Mouse (Mus musculus): ENCODE measurements around the gene Ap2a1.

Ap2a1 gene

GRCm38 (mm10) chr7:44952611-44953306 lies 23.5 kb upstream of the Ap2a1 start:
- peak; percentile 97 for DNase-seq (ENCODE audit: inconsistent ontology term)

GRCm38 (mm10) chr7:44951960-44952359 lies 22.7 kb upstream of the Ap2a1 start:
- DNase-seq (ENCODE audit: inconsistent ontology term) = peak; percentile 86

DNA sequence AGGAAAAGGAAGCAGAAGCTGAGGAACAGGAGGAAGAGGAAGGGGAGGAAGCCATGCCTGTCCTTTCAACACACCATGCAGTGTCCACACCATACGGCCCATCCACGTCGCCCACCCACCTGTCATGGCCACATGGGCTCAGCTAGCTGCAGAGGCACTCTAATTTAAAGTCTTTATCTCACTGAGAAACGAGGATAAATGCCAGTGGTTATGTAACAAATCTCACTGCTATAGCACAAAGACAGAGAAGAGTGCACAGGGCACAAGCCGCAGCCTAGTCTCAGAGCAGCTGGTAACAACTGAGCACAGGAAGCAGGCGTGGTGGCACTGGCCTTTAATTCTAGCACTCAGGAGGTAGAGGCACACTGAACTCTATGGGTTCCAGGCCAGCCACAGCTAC lies 20.6 kb upstream of the Ap2a1 start:
- no peak for DNase-seq (ENCODE audit: inconsistent ontology term)

DNA sequence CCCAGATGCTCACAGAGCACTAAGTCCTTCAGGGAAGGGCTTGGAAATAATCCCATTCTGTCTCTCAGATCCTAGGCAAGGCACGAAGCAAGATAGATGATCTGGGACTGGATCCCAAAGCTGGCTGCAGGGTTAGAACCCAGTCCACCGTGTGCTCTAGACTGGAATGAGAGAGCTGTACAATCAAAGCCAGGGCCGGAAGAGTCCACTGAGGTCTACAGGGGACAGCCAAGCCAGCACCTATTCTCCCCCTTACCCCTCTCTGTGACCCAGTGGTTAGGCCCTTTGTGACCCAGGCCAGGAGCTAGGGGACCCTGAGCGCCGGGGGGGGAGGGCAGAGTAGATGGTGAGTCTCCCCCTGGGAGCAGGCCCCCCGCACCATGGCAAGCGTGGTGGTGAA lies 13.6 kb upstream of the Ap2a1 start, which contains the start of gene Tsks:
TSS of gene Tsks (plus strand) at position 301 of the 400 bp plus-strand sequence.
- DNase-seq (ENCODE audit: inconsistent ontology term) = no peak

DNA sequence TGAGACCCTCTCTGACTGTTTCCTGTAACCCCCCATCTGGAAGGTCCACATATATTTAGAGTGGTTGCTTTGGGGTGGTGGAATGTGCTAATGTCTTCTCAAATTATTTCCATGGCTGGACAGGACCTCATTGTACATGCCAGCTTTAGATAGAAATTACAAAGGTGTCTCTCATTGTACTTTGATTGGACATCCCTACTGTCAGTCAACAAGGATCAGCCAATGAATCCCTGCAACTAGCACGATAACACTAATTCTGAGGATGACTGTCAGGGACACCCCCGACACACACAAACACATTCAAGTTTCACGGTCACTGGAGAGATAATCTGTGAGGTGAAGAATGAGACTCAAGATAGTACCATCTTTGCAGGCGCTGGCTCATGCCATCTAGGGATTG lies 9.4 kb upstream of the Ap2a1 start:
- DNase-seq (ENCODE audit: inconsistent ontology term) = no peak

GRCm38 (mm10) chr7:44928570-44928969 lies 726 bp downstream of the Ap2a1 start:
- no peak for DNase-seq (ENCODE audit: inconsistent ontology term)

DNA sequence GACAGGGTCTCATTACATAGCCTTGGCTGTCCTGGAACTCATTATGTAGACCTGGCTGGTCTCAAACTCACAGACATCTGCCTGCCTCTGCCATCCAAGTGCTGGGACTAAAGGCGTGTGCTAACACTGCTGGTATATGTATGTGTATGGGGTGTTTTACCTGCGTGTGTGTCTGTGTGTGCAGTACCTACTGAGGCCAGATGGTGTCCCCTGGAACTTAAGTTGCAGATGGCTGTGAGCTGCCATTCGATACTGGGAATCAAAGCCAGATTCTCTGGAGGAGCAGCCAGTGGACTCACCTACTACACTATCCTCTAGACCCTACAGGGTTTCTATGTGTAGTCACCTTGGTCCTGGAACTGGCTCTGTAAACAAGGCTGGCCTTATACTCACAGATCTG lies 3.8 kb downstream of the Ap2a1 start:
- DNase-seq (ENCODE audit: inconsistent ontology term) = no peak

- no peak for DNase-seq (ENCODE audit: inconsistent ontology term)
Measured at GRCm38 (mm10) chr7:44922530-44922929, 6.8 kb downstream of the Ap2a1 start.

DNA sequence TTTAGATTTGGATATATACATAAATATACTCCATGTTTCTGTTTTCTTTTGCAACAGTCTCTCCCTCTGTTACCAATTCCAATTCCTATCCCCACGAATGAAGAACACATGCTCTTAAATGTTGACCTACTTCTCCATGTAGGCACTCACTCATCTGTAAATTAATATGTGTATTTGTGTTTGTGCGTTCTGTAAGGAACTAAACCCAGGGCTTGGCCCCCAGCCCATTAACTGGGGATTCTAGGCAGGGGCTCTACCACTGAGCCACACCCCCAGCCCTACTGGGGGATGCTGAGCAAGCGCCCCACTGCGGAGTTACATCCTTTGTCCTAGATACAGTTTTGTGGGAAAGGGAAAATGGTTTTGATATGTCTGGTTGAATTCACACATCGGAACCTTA lies 10.2 kb downstream of the Ap2a1 start:
- peak; percentile 56 for DNase-seq (ENCODE audit: inconsistent ontology term)

GRCm38 (mm10) chr7:44918219-44918618 lies 11.1 kb downstream of the Ap2a1 start:
- no peak for DNase-seq (ENCODE audit: inconsistent ontology term)

DNA sequence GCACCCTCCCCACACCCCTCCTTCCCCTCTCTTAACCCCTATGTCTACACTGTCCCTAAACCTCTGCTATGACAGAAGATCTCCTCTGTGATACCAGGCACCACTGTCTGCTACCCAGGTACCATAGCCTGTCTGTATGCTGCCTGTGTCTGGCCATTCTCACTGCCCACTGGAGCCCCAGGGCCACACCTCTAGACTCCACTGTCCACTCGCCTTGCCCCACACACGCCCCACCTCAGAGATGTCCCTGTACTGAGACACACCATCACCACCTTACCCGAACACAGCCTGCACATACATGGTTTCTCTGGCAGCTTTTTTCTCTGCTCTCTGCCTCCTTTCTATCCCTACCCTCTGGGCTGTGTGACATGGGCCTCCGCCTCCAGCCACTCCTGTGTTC lies 12.4 kb downstream of the Ap2a1 start:
- no peak for DNase-seq (ENCODE audit: inconsistent ontology term)

DNA sequence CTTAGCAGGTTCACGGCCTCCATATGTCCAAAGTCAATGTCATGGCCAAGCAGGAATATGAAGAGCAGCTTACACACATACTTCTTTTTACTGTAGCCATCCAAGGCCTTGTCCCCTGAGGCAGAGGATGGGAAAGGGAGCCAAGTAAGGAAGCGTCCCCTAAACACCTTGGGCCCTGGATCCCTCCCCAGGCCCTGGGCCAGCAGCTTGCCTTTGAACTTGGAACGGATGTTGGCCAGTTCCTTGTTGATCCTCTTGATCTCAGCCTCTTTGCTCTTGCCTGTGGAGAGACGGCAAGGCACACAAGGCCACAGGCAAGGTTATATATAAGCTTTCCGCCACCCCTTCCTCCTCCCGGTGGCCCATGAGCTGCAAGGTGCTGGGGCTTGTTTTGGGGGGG lies 13.1 kb downstream of the Ap2a1 start:
- DNase-seq (ENCODE audit: inconsistent ontology term) = no peak

DNA sequence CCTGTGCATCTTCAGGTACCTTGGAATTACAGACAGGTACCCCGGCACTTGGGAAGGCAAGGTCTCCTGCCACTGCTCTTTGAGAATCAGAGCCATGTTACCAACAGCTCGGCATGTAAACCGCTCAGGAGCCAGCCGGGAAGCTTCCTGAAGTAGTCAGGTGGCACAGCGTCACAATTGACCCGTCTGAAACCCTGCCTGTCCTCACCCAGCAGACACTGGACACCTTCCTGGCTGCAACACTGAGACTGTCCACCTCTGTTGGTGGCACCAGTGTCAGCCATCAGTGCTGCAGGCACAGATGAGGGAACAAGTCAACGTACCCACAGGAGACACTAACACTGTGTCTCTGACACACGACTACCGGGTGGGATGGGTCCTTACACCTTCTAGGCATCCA lies 14.0 kb downstream of the Ap2a1 start:
- no peak for DNase-seq (ENCODE audit: inconsistent ontology term)

GRCm38 (mm10) chr7:44914396-44914795 lies 14.9 kb downstream of the Ap2a1 start:
- no peak for DNase-seq (ENCODE audit: inconsistent ontology term)

DNA sequence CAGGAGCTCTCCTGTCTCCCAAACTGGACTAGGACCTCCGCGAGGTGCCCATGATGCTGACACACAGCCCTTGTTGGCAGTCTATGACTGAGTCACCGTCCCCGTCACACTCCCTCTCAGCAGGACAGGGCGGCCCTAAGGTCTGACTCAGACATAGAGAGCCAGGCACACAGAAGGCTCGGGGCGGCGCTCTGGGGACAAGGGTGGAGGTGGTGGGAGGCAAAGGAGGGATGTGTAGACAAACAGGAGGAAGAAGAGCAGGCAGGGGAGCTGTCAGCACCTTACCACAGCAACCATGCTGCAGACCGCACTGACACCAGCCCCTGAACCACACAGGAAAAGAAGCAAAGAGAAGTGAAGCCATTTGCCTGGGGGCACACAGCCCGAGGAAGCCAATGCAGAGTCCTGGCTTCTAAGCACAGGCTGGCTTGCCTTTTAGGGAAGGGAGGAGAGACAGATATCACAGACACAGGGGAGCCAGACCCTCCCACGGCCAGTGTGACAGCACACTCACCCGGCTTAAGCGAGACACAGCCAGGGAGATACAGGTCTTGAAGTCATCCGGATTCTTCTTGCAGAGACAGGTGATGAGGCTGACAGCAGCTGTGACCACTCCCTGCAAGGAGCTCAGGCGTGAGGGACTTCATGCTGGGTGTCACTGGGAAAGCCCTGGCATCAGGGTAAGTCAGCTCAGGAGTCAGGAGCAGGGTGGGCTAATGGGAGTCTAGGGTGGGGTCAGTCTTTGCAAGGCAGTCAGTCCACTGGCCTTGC lies 20.4 kb downstream of the Ap2a1 start:
- peak; percentile 86 for DNase-seq (ENCODE audit: inconsistent ontology term)

DNA sequence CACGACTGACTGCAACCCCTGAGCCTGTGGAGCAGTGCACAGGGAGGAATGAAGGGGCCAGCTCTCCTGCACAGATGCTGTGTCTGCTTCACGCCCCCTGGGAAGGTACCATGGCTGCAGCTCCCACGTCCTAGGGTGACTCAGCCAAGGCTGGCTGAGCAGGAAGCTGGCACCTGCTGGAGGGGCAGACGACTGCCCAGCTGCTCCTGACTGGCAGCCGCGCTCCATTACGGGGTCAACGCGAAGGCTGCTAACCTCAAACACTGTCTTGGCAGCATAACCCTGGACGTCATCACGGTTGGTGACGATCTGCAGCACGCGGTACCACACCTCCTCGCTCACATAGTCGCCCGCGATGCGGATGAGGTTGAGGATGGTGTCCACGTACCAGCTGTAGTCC lies 23.9 kb downstream of the Ap2a1 start:
- DNase-seq (ENCODE audit: inconsistent ontology term) = no peak

GRCm38 (mm10) chr7:44901230-44901722 lies 28.0 kb downstream of the Ap2a1 start:
- DNase-seq (ENCODE audit: inconsistent ontology term) = peak; percentile 68

DNA sequence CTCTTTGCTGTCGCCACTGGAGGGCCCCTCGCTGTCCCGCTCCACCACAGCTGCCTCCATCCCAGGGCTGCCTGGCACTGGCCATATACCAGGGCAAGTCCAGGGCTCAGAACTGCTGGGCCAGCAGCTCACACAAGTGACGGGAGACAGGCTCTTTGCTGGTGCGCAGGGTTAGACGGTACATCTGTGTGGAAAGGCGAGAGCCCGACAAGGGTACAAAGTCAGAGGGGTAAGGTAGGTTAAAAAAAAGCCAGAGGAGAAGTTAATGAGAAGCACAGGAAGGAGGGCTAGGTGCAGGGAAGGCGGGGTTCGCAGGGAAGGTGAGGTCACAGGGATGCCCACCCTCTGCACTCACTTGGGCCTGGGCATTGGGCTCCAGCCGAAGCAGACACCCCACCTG lies 28.7 kb downstream of the Ap2a1 start:
- DNase-seq (ENCODE audit: inconsistent ontology term) = no peak

DNA sequence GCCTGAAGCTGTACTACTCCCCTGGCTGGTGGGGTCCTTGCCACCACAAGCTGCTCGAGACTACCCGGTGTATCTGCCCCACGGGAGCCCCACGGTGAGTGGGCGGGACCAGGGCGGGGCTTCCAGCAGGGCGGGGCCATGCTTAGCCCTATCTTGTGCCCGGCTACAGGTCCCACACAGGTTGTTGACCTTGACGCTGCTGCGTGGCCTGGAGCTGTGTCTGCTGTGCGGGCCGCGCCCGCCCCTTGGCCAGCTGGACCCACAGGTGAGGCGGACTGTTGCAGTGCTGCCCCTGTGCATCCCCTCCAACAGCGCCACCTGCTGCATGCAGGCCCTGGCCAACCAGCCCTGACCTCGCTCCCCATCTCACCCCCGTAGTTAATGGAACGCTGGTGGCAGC lies 30.7 kb downstream of the Ap2a1 start:
- no peak for DNase-seq (ENCODE audit: inconsistent ontology term)

DNA sequence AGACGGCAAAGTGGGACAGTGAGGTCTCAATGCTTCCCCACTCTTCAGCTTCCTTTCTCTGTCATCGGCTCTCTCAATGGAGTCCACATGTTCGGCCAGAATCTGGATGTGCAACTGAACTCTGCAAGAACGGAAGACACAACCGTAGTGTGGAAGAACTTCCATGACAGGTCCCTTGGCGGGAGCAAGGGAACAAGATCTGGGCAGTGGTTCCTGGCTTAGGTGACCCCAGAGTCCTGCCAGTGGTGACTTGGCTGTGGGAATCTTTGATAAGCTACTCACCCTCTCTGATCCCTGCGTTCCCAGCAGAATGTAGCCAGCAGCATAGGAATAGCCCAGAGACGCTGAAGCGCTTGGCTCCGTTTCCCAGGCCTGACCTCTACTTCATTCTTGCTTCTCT lies 32.8 kb downstream of the Ap2a1 start:
- DNase-seq (ENCODE audit: inconsistent ontology term) = no peak

DNA sequence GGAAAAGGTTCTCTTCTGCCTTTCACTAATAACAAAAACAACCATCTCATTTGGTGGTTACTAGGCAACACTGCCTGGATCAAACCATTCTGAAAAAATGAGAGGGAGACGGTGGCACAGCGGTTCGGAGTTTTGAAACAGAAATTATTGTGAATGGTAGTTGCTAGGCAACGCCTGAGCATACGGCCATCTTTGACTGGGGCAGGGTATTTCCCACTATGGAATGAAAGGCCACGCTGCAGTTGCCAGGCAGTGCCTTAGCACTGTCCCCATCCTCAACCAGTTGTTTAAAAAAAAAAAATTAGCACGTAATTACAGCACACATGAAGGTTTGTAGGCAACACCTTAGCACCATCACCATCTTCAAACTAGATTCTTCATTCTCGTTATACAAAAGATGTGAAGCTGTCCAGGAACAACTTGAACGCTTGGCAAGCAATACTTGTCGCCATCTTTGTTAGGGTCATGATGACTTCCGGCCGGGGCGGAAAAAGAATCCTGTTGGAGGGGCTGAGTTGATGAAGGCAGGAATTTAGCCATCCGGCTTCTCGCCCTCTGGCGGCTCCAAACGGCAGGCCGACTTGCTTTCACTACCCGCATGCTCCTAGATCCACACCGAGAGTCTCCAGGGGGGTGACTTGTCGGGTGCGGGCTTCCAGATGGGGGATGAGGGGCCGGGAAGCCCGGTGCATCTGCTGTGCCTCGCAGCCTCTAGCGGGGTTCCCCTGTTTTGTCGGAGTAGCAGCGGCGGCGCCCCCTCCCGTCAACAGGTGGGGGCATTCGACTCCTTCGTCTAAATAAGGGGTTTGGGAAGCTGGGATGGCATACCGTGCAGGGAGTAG lies 33.5 kb downstream of the Ap2a1 start, which contains the start of gene Fuz:
TSS of gene Fuz (plus strand) at position 487 of the 842 bp plus-strand sequence.
- peak; percentile 95 for DNase-seq (ENCODE audit: inconsistent ontology term)

GRCm38 (mm10) chr7:44895206-44895592 lies 34.1 kb downstream of the Ap2a1 start:
- DNase-seq (ENCODE audit: inconsistent ontology term) = no peak

Measured in Muller cell, postnatal 12 days (primary cell).